Mouse (Mus musculus) liver, embryonic 16.5 days (tissue): ENCODE measurements around the gene Acvr1. TPM values are rescaled to one million over a fixed set of nuclear protein-coding genes. Genes with fewer than 3 reads are reported as not detected.

Source experiments
- ATAC-seq: fragments of 200-750 bp; cut with Nextera tagmentation; 2 replicates; pipeline ENCODE4 v1.8.0; 2017; ENCODE audit warnings: low read depth, mild to moderate bottlenecking, moderate number of reproducible peaks, moderate library complexity
- H3K27ac ChIP-seq: fragments of 300-500 bp; sonication (generic); 2 replicates; pipeline ENCODE4 v1.5.1; 2014; ENCODE audit warnings: mild to moderate bottlenecking, low read length
- H3K27me3 ChIP-seq: fragments of 300-500 bp; sonication (generic); 2 replicates; pipeline ENCODE4 v1.6.1; 2014; ENCODE audit warnings: low read depth, low read length, mixed read lengths; ENCODE audit not compliant: control insufficient read depth, insufficient read depth
- H3K36me3 ChIP-seq: fragments of 300-500 bp; sonication (generic); 2 replicates; pipeline ENCODE4 v1.6.1; 2014; ENCODE audit warnings: mild to moderate bottlenecking; ENCODE audit not compliant: control insufficient read depth, insufficient read depth
- H3K4me1 ChIP-seq: fragments of 300-500 bp; sonication (generic); 2 replicates; pipeline ENCODE4 v1.6.1; 2014; ENCODE audit warnings: low read depth, low read length, mixed read lengths; ENCODE audit not compliant: control insufficient read depth
- H3K4me2 ChIP-seq: fragments of 300-500 bp; sonication (generic); 2 replicates; pipeline ENCODE4 v1.6.1; 2014; ENCODE audit warnings: low read depth, low read length, mixed read lengths
- H3K4me3 ChIP-seq: fragments of 300-500 bp; sonication (generic); 2 replicates; pipeline ENCODE4 v1.5.1; 2014; ENCODE audit warnings: low read depth, mild to moderate bottlenecking, low read length
- H3K9ac ChIP-seq: fragments of 300-500 bp; sonication (generic); 2 replicates; pipeline ENCODE4 v1.6.1; 2014; ENCODE audit warnings: low read depth, low read length
- H3K9me3 ChIP-seq: fragments of 300-500 bp; sonication (generic); replicated peaks from 2 replicates; pipeline ENCODE4 v1.6.1; 2016; ENCODE audit warnings: low read length; ENCODE audit not compliant: control insufficient read depth
- WGBS: fragments of 180-500 bp; shearing (Covaris S2); extraction: QIAGEN DNeasy Blood & Tissue Kit; methylation state at CpG from one replicate; pipeline ENCODE4 v1.1.7; 2014; ENCODE audit not compliant: insufficient replicate concordance; 5-methylcytosine and 5-hydroxymethylcytosine counted together
- polyA plus RNA-seq: library from polyadenylated mRNA; unstranded; fragments of >200 nt; fragmentation: Nextera tagmentation; extraction: Ambion mirVana; gene quantifications from 2 replicates; pipeline ENCODE4 v1.2.1, GENCODE M21; 2015

Acvr1 gene
- polyA plus RNA-seq, 1 experiment from 2014 or later: 2.0 TPM

- no peak overlapping the region for H3K9ac ChIP-seq
- H3K27ac ChIP-seq: no peak overlapping the region
- no peaks in the 10 kb centered on the region for H3K9me3 ChIP-seq
- H3K4me2 ChIP-seq: no peak overlapping the region
- no peak for ATAC-seq
- no peaks in the 10 kb centered on the region for H3K4me1 ChIP-seq
- H3K36me3 ChIP-seq: no peaks in the 10 kb centered on the region
- 47% methylated on average over 7 of the region's 7 CpGs for WGBS
- no peaks in the 10 kb centered on the region for H3K27me3 ChIP-seq
- no peak overlapping the region for H3K4me3 ChIP-seq
Observed at GRCm38 (mm10) chr2:58484284-58484965, 82.5 kb downstream of the Acvr1 start.

DNA sequence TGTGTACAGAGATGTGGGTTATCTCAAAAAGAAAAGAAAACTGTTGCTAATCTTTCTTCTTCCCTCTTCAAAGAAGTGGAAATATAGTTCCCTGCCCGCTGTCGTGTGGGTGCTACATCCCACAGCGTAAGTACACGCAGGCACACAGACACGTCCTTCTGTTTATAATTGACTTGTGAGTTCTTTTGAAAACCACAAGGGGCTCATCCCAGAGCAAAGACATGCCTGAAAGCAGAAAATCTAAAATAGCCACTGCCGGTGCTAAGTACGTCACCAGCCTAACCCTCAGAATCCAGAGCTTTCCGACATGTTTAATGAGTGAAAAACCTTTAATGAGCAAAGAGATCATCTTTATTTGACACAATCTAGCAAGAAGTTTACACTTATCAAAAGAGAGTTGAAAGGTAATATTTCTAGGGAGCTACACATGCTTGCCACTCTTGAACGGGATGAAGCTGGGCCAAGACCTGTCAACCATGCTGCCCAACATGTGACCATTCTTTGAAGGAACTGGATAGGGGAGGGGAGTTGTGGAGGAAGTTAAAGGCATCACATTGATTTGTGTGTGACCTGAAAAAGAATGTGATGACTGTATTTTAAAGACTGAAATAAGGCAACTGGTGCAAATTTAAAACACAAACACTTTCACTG is 85.4 kb downstream of the Acvr1 start:
- H3K36me3 ChIP-seq: no peaks in the 10 kb centered on the region; the same call in 1 of the 2 replicates
- no peak for ATAC-seq
- no peaks in the 10 kb centered on the region for H3K4me1 ChIP-seq
- H3K27ac ChIP-seq: no peak overlapping the region
- H3K27me3 ChIP-seq: no peaks in the 10 kb centered on the region
- no peaks in the 10 kb centered on the region for H3K9me3 ChIP-seq
- no peak overlapping the region for H3K4me3 ChIP-seq
- H3K9ac ChIP-seq: no peak overlapping the region
- H3K4me2 ChIP-seq: no peak overlapping the region
- WGBS: 68% methylated on average over 9 of the region's 9 CpGs

GRCm38 (mm10) chr2:58480764-58481163 is 86.2 kb downstream of the Acvr1 start:
- no peak overlapping the region for H3K27ac ChIP-seq
- no peaks in the 10 kb centered on the region for H3K27me3 ChIP-seq
- no peaks in the 10 kb centered on the region for H3K4me1 ChIP-seq

GRCm38 (mm10) chr2:58479536-58479935 is 87.4 kb downstream of the Acvr1 start:
- Histone ChIP-seq H3K9ac (no peak overlapping the region), H3K4me1 (no peaks in the 10 kb centered on the region), H3K27me3 (no peaks in the 10 kb centered on the region), H3K27ac (no peak overlapping the region), H3K36me3 (no peaks in the 10 kb centered on the region; the same call in 1 of the 2 replicates), H3K9me3 (no peaks in the 10 kb centered on the region), H3K4me3 (no peak overlapping the region), H3K4me2 (no peak overlapping the region)
- 67% methylated on average over 10 of the region's 10 CpGs for WGBS
- no peak for ATAC-seq

More at GRCm38 (mm10) chr2:58480764-58481163, 86.2 kb downstream of the Acvr1 start:
- no peak overlapping the region for H3K9ac ChIP-seq
- 45% methylated on average over 6 of the region's 6 CpGs for WGBS
- H3K36me3 ChIP-seq: no peaks in the 10 kb centered on the region; the same call in 1 of the 2 replicates
- H3K9me3 ChIP-seq: no peaks in the 10 kb centered on the region
- no peak overlapping the region for H3K4me3 ChIP-seq
- H3K4me2 ChIP-seq: no peak overlapping the region
- no peak for ATAC-seq

GRCm38 (mm10) chr2:58478144-58478543 is 88.8 kb downstream of the Acvr1 start:
- Histone ChIP-seq H3K9me3 (no peaks in the 10 kb centered on the region), H3K27me3 (no peaks in the 10 kb centered on the region), H3K36me3 (no peaks in the 10 kb centered on the region; the same call in 1 of the 2 replicates), H3K4me2 (no peak overlapping the region), H3K4me1 (no peaks in the 10 kb centered on the region), H3K4me3 (no peak overlapping the region), H3K9ac (no peak overlapping the region), H3K27ac (no peak overlapping the region)
- no peak for ATAC-seq
- 78% methylated on average over 4 of the region's 4 CpGs for WGBS

GRCm38 (mm10) chr2:58476956-58477715 is 89.8 kb downstream of the Acvr1 start:
- H3K9me3 ChIP-seq: no peaks in the 10 kb centered on the region
- H3K27me3 ChIP-seq: no peaks in the 10 kb centered on the region
- H3K9ac ChIP-seq: no peak overlapping the region
- H3K4me3 ChIP-seq: no peak overlapping the region
- no peaks in the 10 kb centered on the region for H3K4me1 ChIP-seq
- WGBS: 45% methylated on average over 12 of the region's 12 CpGs
- no peaks in the 10 kb centered on the region; the same call in 1 of the 2 replicates for H3K36me3 ChIP-seq
- ATAC-seq: no peak
- no peak overlapping the region for H3K27ac ChIP-seq
- H3K4me2 ChIP-seq: no peak overlapping the region

- Histone ChIP-seq H3K4me3 (no peak overlapping the region), H3K9ac (no peak overlapping the region), H3K4me1 (no peaks in the 10 kb centered on the region), H3K36me3 (no peaks in the 10 kb centered on the region; the same call in 1 of the 2 replicates), H3K27me3 (no peaks in the 10 kb centered on the region), H3K9me3 (no peaks in the 10 kb centered on the region), H3K27ac (no peak overlapping the region), H3K4me2 (no peak overlapping the region)
- 74% methylated on average over 8 of the region's 8 CpGs for WGBS
- ATAC-seq: no peak
Observed at GRCm38 (mm10) chr2:58475578-58475977, 91.4 kb downstream of the Acvr1 start.

GRCm38 (mm10) chr2:58470290-58470689 is 96.7 kb downstream of the Acvr1 start:
- Histone ChIP-seq H3K4me1 (no peaks in the 10 kb centered on the region), H3K9ac (no peak overlapping the region), H3K9me3 (no peaks in the 10 kb centered on the region), H3K27me3 (no peaks in the 10 kb centered on the region), H3K4me3 (no peak overlapping the region), H3K27ac (no peak overlapping the region), H3K36me3 (peaks cover 8% of the 10 kb centered on the region), H3K4me2 (no peak overlapping the region)
- ATAC-seq: no peak
- 73% methylated on average over 7 of the region's 7 CpGs for WGBS

DNA sequence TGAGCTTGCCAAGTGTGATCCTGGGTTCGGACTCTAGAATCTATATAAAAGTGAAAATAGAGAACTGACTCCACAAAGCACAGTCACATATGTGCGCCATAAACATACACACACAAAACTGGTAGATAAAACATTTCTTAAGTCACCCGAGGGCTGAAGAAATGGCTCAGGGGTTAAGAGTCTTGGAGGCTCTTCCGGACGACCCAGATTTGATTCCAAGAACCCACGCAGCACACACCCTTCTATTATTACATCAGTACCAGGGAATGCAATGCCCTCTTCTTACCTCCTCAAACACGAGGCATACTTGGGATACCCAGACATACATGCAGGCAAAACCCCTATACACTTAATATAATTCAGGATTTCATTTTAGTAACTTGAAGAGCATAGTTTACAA is 97.1 kb downstream of the Acvr1 start, which contains the start of gene Gm17409:
Gene Gm17409 (plus strand): TSS at position 301 of the 400 bp plus-strand sequence.
- no peak within 1 kb of the TSS for H3K4me3 ChIP-seq
- no peak within 1 kb of the TSS for H3K4me2 ChIP-seq
- no peaks in the 10 kb centered on the region for H3K27me3 ChIP-seq
- H3K27ac ChIP-seq: no peak within 1 kb of the TSS
- H3K36me3 ChIP-seq: peaks cover 8% of the 10 kb centered on the region
- no peaks in the 10 kb centered on the region for H3K9me3 ChIP-seq
- WGBS: 68% methylated on average over 7 of the region's 7 CpGs
- no peaks in the 10 kb centered on the region for H3K4me1 ChIP-seq
- ATAC-seq: no peak
- H3K9ac ChIP-seq: no peak within 1 kb of the TSS
